Mouse (Mus musculus): ENCODE data around the gene Unc13a. TPM values are rescaled to one million over a fixed set of nuclear protein-coding genes. Genes with fewer than 3 reads are reported as not detected.

The Unc13a gene
- polyA plus RNA-seq, 1 experiment, result 97.3 TPM

DNA sequence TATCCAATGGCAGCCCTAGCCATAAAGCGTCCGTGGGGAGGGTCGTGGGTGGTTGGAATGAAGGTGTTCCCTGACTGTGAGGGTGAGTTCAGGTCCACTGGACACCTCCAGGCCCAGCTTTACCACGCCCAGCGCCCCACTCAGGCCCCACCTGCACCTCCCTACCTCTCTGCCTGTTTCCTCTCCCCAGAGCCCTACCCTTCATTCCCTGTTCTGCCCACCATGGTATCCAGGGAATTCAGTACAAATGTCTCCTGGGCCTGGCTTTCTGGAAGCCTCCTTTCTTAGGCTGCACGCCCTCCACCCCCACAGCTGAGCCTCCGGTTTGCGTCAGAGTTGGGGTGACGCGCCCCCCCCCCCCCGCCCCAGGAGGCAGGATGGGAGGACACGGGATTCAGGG is 1.4 kb downstream of the Unc13a start:
- Histone ChIP-seq H3K4me3 (replicated peaks; ENCODE audit: insufficient read depth, low read depth, low read length) (peak overlapping the region; percentile 94), H3K27ac (ENCODE audit: insufficient read depth, low read length) (peak overlapping the region; percentile 54; the same call in 1 of the 2 replicates), H3K27me3 (ENCODE audit: control insufficient read depth, insufficient read depth, low read length) (no peaks in the 10 kb centered on the region), H3K4me1 (ENCODE audit: control insufficient read depth, insufficient read depth, low read length) (peaks cover 39% of the 10 kb centered on the region)
- WGBS, result 6% methylated on average over 12 of the region's 12 CpGs
- no peak for DNase-seq
- TF ChIP-seq CTCF (IDR thresholded peaks at IDR 0.05; ENCODE audit: borderline replicate concordance, insufficient read depth, low read depth, low read length), result no peak
- no peak for TF ChIP-seq POLR2A (IDR thresholded peaks at IDR 0.05; ENCODE audit: borderline replicate concordance, insufficient read depth, low read length)

GRCm38 (mm10) chr8:71668220-71668975 is 3.2 kb downstream of the Unc13a start:
- WGBS, result 4% methylated on average over 21 of the region's 21 CpGs
- TF ChIP-seq CTCF (IDR thresholded peaks at IDR 0.05; ENCODE audit: borderline replicate concordance, insufficient read depth, low read depth, low read length) (no peak), POLR2A (IDR thresholded peaks at IDR 0.05; ENCODE audit: borderline replicate concordance, insufficient read depth, low read length) (no peak)
- peak; percentile 59 to 64 for DNase-seq
- H3K27ac ChIP-seq (ENCODE audit: insufficient read depth, low read length), result peak overlapping the region; percentile 60
- H3K4me1 ChIP-seq (ENCODE audit: control insufficient read depth, insufficient read depth, low read length), result peaks cover 39% of the 10 kb centered on the region
- peak overlapping the region; percentile 41 for H3K4me3 ChIP-seq (replicated peaks; ENCODE audit: insufficient read depth, low read depth, low read length)
- H3K27me3 ChIP-seq (ENCODE audit: control insufficient read depth, insufficient read depth, low read length), result no peaks in the 10 kb centered on the region

DNA sequence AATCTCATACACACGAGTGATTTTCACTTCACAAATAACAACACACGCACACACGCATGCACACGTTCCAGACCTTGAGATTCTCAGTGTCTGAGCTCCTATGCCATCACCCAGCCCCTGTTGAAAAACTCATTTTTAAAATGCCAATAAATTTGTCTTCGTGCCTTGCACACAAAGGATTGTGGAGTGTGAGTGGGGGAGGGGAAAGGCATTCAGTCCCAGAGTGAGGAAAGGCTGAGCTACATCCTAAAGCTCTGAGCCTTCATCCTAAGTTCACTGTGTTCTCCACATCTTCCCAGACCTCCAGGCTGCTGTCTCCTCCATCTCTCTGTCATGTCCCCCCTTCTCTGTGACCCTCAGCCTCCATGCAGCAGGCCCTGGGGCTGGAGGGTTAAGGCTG is 4.3 kb downstream of the Unc13a start:
- Histone ChIP-seq H3K4me3 (replicated peaks; ENCODE audit: insufficient read depth, low read depth, low read length) (peak overlapping the region; percentile 5), H3K4me1 (ENCODE audit: control insufficient read depth, insufficient read depth, low read length) (peaks cover 37% of the 10 kb centered on the region), H3K27me3 (ENCODE audit: control insufficient read depth, insufficient read depth, low read length) (no peaks in the 10 kb centered on the region), H3K27ac (ENCODE audit: insufficient read depth, low read length) (peak overlapping the region; percentile 43; the same call in 1 of the 2 replicates)
- TF ChIP-seq POLR2A (IDR thresholded peaks at IDR 0.05; ENCODE audit: borderline replicate concordance, insufficient read depth, low read length) (no peak), CTCF (IDR thresholded peaks at IDR 0.05; ENCODE audit: borderline replicate concordance, insufficient read depth, low read depth, low read length) (no peak)
- 30% methylated on average over 5 of the region's 5 CpGs for WGBS
- no peak for DNase-seq

- Histone ChIP-seq H3K4me3 (replicated peaks; ENCODE audit: insufficient read depth, low read depth, low read length) (no peak overlapping the region), H3K27me3 (ENCODE audit: control insufficient read depth, insufficient read depth, low read length) (no peaks in the 10 kb centered on the region), H3K4me1 (ENCODE audit: control insufficient read depth, insufficient read depth, low read length) (peaks cover 37% of the 10 kb centered on the region), H3K27ac (ENCODE audit: insufficient read depth, low read length) (peak overlapping the region; percentile 43)
- 17% methylated on average over 1 of the region's 1 CpGs for WGBS
- DNase-seq, result peak; percentile 38 to 59
- TF ChIP-seq CTCF (IDR thresholded peaks at IDR 0.05; ENCODE audit: borderline replicate concordance, insufficient read depth, low read depth, low read length) (no peak), POLR2A (IDR thresholded peaks at IDR 0.05; ENCODE audit: borderline replicate concordance, insufficient read depth, low read length) (no peak)
These were observed 4.7 kb downstream of the Unc13a start for GRCm38 (mm10) chr8:71666855-71667254.

- WGBS, result 25% methylated on average over 22 of the region's 22 CpGs
- no peaks in the 10 kb centered on the region for H3K27me3 ChIP-seq (ENCODE audit: control insufficient read depth, insufficient read depth, low read length)
- peaks cover 38% of the 10 kb centered on the region for H3K4me1 ChIP-seq (ENCODE audit: control insufficient read depth, insufficient read depth, low read length)
- no peak overlapping the region for H3K27ac ChIP-seq (ENCODE audit: insufficient read depth, low read length)
- peak in 1 of 2 experiments; percentile 34 for DNase-seq
- TF ChIP-seq POLR2A (IDR thresholded peaks at IDR 0.05; ENCODE audit: borderline replicate concordance, insufficient read depth, low read length) (no peak), CTCF (IDR thresholded peaks at IDR 0.05; ENCODE audit: borderline replicate concordance, insufficient read depth, low read depth, low read length) (no peak)
- no peak overlapping the region for H3K4me3 ChIP-seq (replicated peaks; ENCODE audit: insufficient read depth, low read depth, low read length)
These were observed 6.0 kb downstream of the Unc13a start for GRCm38 (mm10) chr8:71665331-71666130.

DNA sequence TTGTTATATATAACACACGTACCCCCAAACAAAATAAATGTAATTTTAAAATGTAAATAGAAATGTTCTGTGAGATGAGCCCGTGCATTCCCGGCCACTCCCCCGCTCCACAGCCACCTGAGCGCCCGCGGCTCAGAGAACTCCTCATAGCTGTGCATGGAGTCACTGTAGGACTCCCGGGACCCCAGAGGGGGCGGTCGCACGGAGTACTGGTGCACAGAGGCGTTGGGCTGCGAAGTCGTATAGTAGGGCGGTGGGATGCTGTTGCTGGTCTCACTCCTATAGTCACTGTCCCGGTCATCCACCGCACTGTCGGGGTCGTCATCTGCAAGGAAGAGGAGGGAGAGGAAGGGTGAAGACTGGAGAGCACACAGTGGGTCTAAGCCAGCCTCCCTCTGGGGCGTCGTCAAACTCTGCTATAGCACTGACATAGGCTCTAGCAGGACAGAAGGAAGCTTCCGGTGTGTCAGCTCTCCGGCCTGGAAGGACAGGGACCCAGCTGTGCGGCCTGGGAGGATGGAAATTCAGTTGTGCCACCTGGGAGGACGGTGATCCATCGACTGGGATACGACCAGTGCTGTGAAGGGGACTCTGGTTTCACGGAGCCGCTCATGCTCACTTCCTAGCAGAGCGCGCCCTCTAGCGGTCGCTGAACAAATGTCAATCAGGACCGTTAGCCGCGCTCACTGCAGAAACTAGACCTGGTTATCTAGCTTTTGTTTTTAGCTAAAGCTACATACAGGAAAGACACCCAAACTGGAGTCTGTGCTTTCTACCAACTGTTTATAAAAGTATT is 11.0 kb downstream of the Unc13a start:
- 13% methylated on average over 36 of the region's 36 CpGs for WGBS
- Histone ChIP-seq H3K27ac (ENCODE audit: insufficient read depth, low read length) (no peak overlapping the region), H3K4me1 (ENCODE audit: control insufficient read depth, insufficient read depth, low read length) (peaks cover 25% of the 10 kb centered on the region), H3K27me3 (ENCODE audit: control insufficient read depth, insufficient read depth, low read length) (no peaks in the 10 kb centered on the region), H3K4me3 (replicated peaks; ENCODE audit: insufficient read depth, low read depth, low read length) (no peak overlapping the region)
- DNase-seq, result peak; percentile 83 to 90
- no peak for TF ChIP-seq POLR2A (IDR thresholded peaks at IDR 0.05; ENCODE audit: borderline replicate concordance, insufficient read depth, low read length)
- peak; percentile 92 for TF ChIP-seq CTCF (IDR thresholded peaks at IDR 0.05; ENCODE audit: borderline replicate concordance, insufficient read depth, low read depth, low read length)

- peak overlapping the region; percentile 17; the same call in 1 of the 2 replicates for H3K27ac ChIP-seq (ENCODE audit: insufficient read depth, low read length)
- peak; percentile 70 to 85 for DNase-seq
- no peak overlapping the region for H3K4me3 ChIP-seq (replicated peaks; ENCODE audit: insufficient read depth, low read depth, low read length)
- 11% methylated on average over 1 of the region's 1 CpGs for WGBS
- H3K4me1 ChIP-seq (ENCODE audit: control insufficient read depth, insufficient read depth, low read length), result peaks cover 25% of the 10 kb centered on the region
- TF ChIP-seq POLR2A (IDR thresholded peaks at IDR 0.05; ENCODE audit: borderline replicate concordance, insufficient read depth, low read length), result no peak
- no peak for TF ChIP-seq CTCF (IDR thresholded peaks at IDR 0.05; ENCODE audit: borderline replicate concordance, insufficient read depth, low read depth, low read length)
- no peaks in the 10 kb centered on the region for H3K27me3 ChIP-seq (ENCODE audit: control insufficient read depth, insufficient read depth, low read length)
These were observed 11.8 kb downstream of the Unc13a start for GRCm38 (mm10) chr8:71659751-71660150.

Data from cerebellum, adult 2 months (tissue).